Mouse (Mus musculus) limb, embryonic 15.5 days (tissue): Measurements from ENCODE around the gene Ugt3a2. TPM values are rescaled to one million over a fixed set of nuclear protein-coding genes. Genes with fewer than 3 reads are reported as not detected.

Experiments used
- ATAC-seq: fragments of 200-750 bp; cut with Nextera tagmentation; 2 replicates; pipeline ENCODE4 v1.8.0; 2017; ENCODE audit warnings: low read depth, moderate TSS enrichment; ENCODE audit not compliant: insufficient number of reproducible peaks, low FRiP score, low TSS enrichment
- H3K27ac ChIP-seq: fragments of 300-500 bp; sonication (generic); 2 replicates; pipeline ENCODE4 v1.5.1; 2015; ENCODE audit warnings: moderate library complexity, mild to moderate bottlenecking, inconsistent platforms
- H3K27me3 ChIP-seq: fragments of 300-500 bp; sonication (generic); 2 replicates; pipeline ENCODE4 v1.6.1; 2015; ENCODE audit warnings: inconsistent platforms
- H3K36me3 ChIP-seq: fragments of 300-500 bp; sonication (generic); 2 replicates; pipeline ENCODE4 v1.6.1; 2015; ENCODE audit warnings: inconsistent platforms
- H3K4me1 ChIP-seq: fragments of 300-500 bp; sonication (generic); 2 replicates; pipeline ENCODE4 v1.6.1; 2015; ENCODE audit warnings: inconsistent platforms
- H3K4me2 ChIP-seq: fragments of 300-500 bp; sonication (generic); 2 replicates; pipeline ENCODE4 v1.6.1; 2015; ENCODE audit warnings: mild to moderate bottlenecking, inconsistent platforms
- H3K4me3 ChIP-seq: fragments of 300-500 bp; sonication (generic); 2 replicates; pipeline ENCODE4 v1.5.1; 2015; ENCODE audit warnings: mild to moderate bottlenecking, inconsistent platforms
- H3K9ac ChIP-seq: fragments of 300-500 bp; sonication (generic); 2 replicates; pipeline ENCODE4 v1.6.1; 2015; ENCODE audit warnings: inconsistent platforms
- H3K9me3 ChIP-seq: fragments of 300-500 bp; sonication (generic); 2 replicates; pipeline ENCODE4 v1.6.1; 2016; ENCODE audit warnings: inconsistent platforms
- WGBS: fragments of 180-500 bp; shearing (Covaris S2); methylation state at CpG from one replicate; pipeline ENCODE4 v1.1.7; 2015; 5-methylcytosine and 5-hydroxymethylcytosine counted together
- polyA plus RNA-seq: library from polyadenylated mRNA; unstranded; fragments of >200 nt; fragmentation: Nextera tagmentation; extraction: Ambion mirVana; gene quantifications from 2 replicates; pipeline ENCODE4 v1.2.1, GENCODE M21; 2015

Gene Ugt3a2
- polyA plus RNA-seq: not detected in 2 replicates

- 81% methylated on average over 4 of the region's 4 CpGs for WGBS
- Histone ChIP-seq H3K4me3 (no peak within 1 kb of the TSS), H3K9me3 (no peaks in the 10 kb centered on the region), H3K36me3 (no peaks in the 10 kb centered on the region), H3K4me1 (no peaks in the 10 kb centered on the region), H3K4me2 (no peak within 1 kb of the TSS), H3K27me3 (no peaks in the 10 kb centered on the region), H3K9ac (no peak within 1 kb of the TSS), H3K27ac (no peak within 1 kb of the TSS)
- ATAC-seq: no peak
Measured at GRCm38 (mm10) chr15:9335341-9335740, at the start of gene Ugt3a2. TSS of gene Ugt3a2 (plus strand) at chr15:9335550.

GRCm38 (mm10) chr15:9289660-9290059, 45.7 kb upstream of the Ugt3a2 start:
- no peaks in the 10 kb centered on the region for H3K27me3 ChIP-seq
- ATAC-seq: no peak

GRCm38 (mm10) chr15:9305978-9306692, 29.2 kb upstream of the Ugt3a2 start:
- Histone ChIP-seq H3K36me3 (no peaks in the 10 kb centered on the region), H3K4me3 (no peak overlapping the region), H3K27ac (no peak overlapping the region), H3K4me2 (no peak overlapping the region), H3K27me3 (no peaks in the 10 kb centered on the region), H3K9ac (no peak overlapping the region), H3K9me3 (no peaks in the 10 kb centered on the region), H3K4me1 (no peaks in the 10 kb centered on the region)
- WGBS: 75% methylated on average over 8 of the region's 8 CpGs
- ATAC-seq: no peak

More at GRCm38 (mm10) chr15:9289660-9290059, 45.7 kb upstream of the Ugt3a2 start:
- H3K4me2 ChIP-seq: no peak overlapping the region
- H3K4me1 ChIP-seq: no peaks in the 10 kb centered on the region
- H3K9me3 ChIP-seq: no peaks in the 10 kb centered on the region
- WGBS: 57% methylated on average over 2 of the region's 2 CpGs
- no peaks in the 10 kb centered on the region for H3K36me3 ChIP-seq
- H3K27ac ChIP-seq: no peak overlapping the region
- no peak overlapping the region for H3K4me3 ChIP-seq
- H3K9ac ChIP-seq: no peak overlapping the region

GRCm38 (mm10) chr15:9334596-9334995, 754 bp upstream of the Ugt3a2 start:
- no peak overlapping the region for H3K4me2 ChIP-seq
- H3K36me3 ChIP-seq: no peaks in the 10 kb centered on the region
- no peak for ATAC-seq
- no peak overlapping the region for H3K27ac ChIP-seq
- no peaks in the 10 kb centered on the region for H3K27me3 ChIP-seq
- H3K4me3 ChIP-seq: no peak overlapping the region
- 58% methylated on average over 2 of the region's 2 CpGs for whole genome bisulfite sequencing
- no peaks in the 10 kb centered on the region for H3K4me1 ChIP-seq
- no peaks in the 10 kb centered on the region for H3K9me3 ChIP-seq
- no peak overlapping the region for H3K9ac ChIP-seq

- ATAC-seq: no peak
- Histone ChIP-seq H3K4me2 (no peak overlapping the region), H3K27ac (no peak overlapping the region)
Measured at GRCm38 (mm10) chr15:9336616-9337015, 1.3 kb downstream of the Ugt3a2 start.

GRCm38 (mm10) chr15:9337021-9337420, 1.7 kb downstream of the Ugt3a2 start:
- H3K27me3 ChIP-seq: no peaks in the 10 kb centered on the region
- no peaks in the 10 kb centered on the region for H3K36me3 ChIP-seq
- H3K9ac ChIP-seq: no peak overlapping the region
- 74% methylated on average over 3 of the region's 3 CpGs for WGBS
- H3K27ac ChIP-seq: no peak overlapping the region
- no peaks in the 10 kb centered on the region for H3K9me3 ChIP-seq
- ATAC-seq: no peak
- no peaks in the 10 kb centered on the region for H3K4me1 ChIP-seq
- no peak overlapping the region for H3K4me2 ChIP-seq
- H3K4me3 ChIP-seq: no peak overlapping the region

More at GRCm38 (mm10) chr15:9336616-9337015, 1.3 kb downstream of the Ugt3a2 start:
- H3K4me1 ChIP-seq: no peaks in the 10 kb centered on the region
- H3K9ac ChIP-seq: no peak overlapping the region
- no peaks in the 10 kb centered on the region for H3K36me3 ChIP-seq
- no peaks in the 10 kb centered on the region for H3K9me3 ChIP-seq
- WGBS: 80% methylated on average over 3 of the region's 3 CpGs
- no peaks in the 10 kb centered on the region for H3K27me3 ChIP-seq
- H3K4me3 ChIP-seq: no peak overlapping the region

GRCm38 (mm10) chr15:9348739-9349138, 13.4 kb downstream of the Ugt3a2 start:
- no peak overlapping the region for H3K27ac ChIP-seq
- no peak overlapping the region for H3K9ac ChIP-seq
- 48% methylated on average over 3 of the region's 3 CpGs for WGBS
- no peak overlapping the region for H3K4me3 ChIP-seq
- no peaks in the 10 kb centered on the region for H3K27me3 ChIP-seq
- no peaks in the 10 kb centered on the region for H3K4me1 ChIP-seq
- H3K4me2 ChIP-seq: no peak overlapping the region
- no peaks in the 10 kb centered on the region for H3K36me3 ChIP-seq
- no peaks in the 10 kb centered on the region for H3K9me3 ChIP-seq
- no peak for ATAC-seq

- H3K4me3 ChIP-seq: no peak overlapping the region
- H3K4me1 ChIP-seq: no peaks in the 10 kb centered on the region
- H3K4me2 ChIP-seq: no peak overlapping the region
- no peak overlapping the region for H3K9ac ChIP-seq
- no peak overlapping the region for H3K27ac ChIP-seq
- 59% methylated on average over 2 of the region's 2 CpGs for WGBS
- no peak for ATAC-seq
- H3K27me3 ChIP-seq: no peaks in the 10 kb centered on the region
- no peaks in the 10 kb centered on the region for H3K36me3 ChIP-seq
- no peaks in the 10 kb centered on the region for H3K9me3 ChIP-seq
Measured at GRCm38 (mm10) chr15:9362801-9363200, 27.5 kb downstream of the Ugt3a2 start.

GRCm38 (mm10) chr15:9368774-9369173, 33.4 kb downstream of the Ugt3a2 start:
- no peak overlapping the region for H3K4me3 ChIP-seq
- no peaks in the 10 kb centered on the region for H3K27me3 ChIP-seq
- no peak overlapping the region for H3K27ac ChIP-seq
- H3K36me3 ChIP-seq: no peaks in the 10 kb centered on the region
- no peaks in the 10 kb centered on the region for H3K4me1 ChIP-seq
- H3K9ac ChIP-seq: no peak overlapping the region
- no peak overlapping the region for H3K4me2 ChIP-seq
- no peak for ATAC-seq
- 93% methylated on average over 3 of the region's 3 CpGs for WGBS
- H3K9me3 ChIP-seq: no peaks in the 10 kb centered on the region

GRCm38 (mm10) chr15:9376281-9376680, 40.9 kb downstream of the Ugt3a2 start:
- no peaks in the 10 kb centered on the region for H3K9me3 ChIP-seq
- no peaks in the 10 kb centered on the region for H3K4me1 ChIP-seq
- no peaks in the 10 kb centered on the region for H3K27me3 ChIP-seq
- H3K9ac ChIP-seq: no peak overlapping the region
- 83% methylated on average over 7 of the region's 7 CpGs for WGBS
- ATAC-seq: no peak
- no peaks in the 10 kb centered on the region for H3K36me3 ChIP-seq
- no peak overlapping the region for H3K4me2 ChIP-seq
- H3K27ac ChIP-seq: no peak overlapping the region
- no peak overlapping the region for H3K4me3 ChIP-seq

GRCm38 (mm10) chr15:9409475-9409874, 74.1 kb downstream of the Ugt3a2 start:
- no peak overlapping the region for H3K4me3 ChIP-seq
- no peak overlapping the region for H3K9ac ChIP-seq
- H3K36me3 ChIP-seq: no peaks in the 10 kb centered on the region
- no peaks in the 10 kb centered on the region for H3K27me3 ChIP-seq
- H3K27ac ChIP-seq: no peak overlapping the region
- no peaks in the 10 kb centered on the region for H3K4me1 ChIP-seq
- no peaks in the 10 kb centered on the region for H3K9me3 ChIP-seq
- ATAC-seq: no peak
- WGBS: 92% methylated on average over 3 of the region's 3 CpGs
- no peak overlapping the region for H3K4me2 ChIP-seq
